Mouse (Mus musculus) cerebellum, postnatal 10 days (tissue): ENCODE measurements around the gene Zdhhc25.

Source experiments
- DNase-seq, 2 experiments: peaks; one replicate each; pipeline ENCODE4 v3.0.0; 2021; ENCODE audit warnings: mixed read lengths in 2 of 2

Gene Zdhhc25

DNA sequence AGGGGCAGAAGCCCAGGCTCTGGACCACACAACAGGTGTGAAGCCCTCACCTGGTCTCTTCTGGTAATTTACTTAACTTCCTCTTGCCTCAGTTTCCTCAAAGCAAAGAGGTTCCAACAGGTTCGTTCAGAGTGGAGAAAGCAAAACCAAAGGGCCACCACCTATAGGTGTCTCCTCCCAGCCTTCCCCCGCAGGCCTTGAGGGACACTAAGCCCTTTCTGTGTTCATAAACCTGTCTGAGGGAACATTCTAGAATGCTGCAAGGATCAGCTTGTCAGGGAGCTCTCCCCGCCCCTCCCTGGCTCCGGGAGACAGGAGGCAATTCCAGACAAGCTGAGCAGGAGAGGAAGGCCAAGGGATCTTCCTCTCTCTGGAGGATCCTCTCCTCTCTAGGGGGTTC lies at the start of gene Zdhhc25:
Gene Zdhhc25, plus strand, starts transcription at position 301 of the 400 bp plus-strand sequence.
- DNase-seq: no peak

DNA sequence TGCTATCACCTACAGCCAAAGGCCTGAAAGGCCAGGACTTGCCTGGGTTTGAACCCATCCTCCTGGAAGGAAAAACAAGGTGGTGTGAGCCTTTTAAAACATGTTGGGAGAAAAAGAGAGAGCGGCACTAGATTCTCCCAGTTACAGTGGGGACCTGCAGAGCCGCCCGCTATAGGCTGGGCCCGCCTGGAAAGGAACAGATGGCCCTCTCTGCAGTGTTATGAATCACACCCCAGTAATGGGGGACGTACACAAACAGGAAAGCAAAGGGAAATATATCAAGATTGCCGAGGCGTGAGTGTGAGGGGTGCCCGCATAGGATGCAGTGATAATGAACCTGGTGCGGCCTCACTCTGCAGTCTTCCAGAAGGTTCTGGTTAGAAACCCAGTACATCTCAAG lies 47.2 kb upstream of the Zdhhc25 start:
- no peak for DNase-seq

DNA sequence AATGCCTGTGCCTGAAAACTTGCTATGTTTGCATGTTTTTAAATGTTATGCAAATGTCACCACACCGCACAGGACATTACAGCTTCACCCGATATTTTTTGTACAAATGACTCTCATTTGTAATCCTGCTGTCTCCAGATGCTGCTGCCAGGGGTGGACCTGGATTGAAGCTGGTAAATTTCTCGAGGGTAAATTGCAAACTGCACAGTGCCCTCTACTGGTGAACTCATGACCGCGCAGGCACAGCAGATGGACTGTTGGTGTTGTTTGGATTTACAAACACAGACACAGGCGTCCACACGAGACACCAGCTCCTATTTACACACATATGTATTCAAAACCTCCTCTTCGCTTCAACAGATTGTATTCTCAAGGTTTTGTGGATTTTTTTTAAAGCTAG lies 44.6 kb upstream of the Zdhhc25 start:
- DNase-seq: peak; percentile 71 to 82

DNA sequence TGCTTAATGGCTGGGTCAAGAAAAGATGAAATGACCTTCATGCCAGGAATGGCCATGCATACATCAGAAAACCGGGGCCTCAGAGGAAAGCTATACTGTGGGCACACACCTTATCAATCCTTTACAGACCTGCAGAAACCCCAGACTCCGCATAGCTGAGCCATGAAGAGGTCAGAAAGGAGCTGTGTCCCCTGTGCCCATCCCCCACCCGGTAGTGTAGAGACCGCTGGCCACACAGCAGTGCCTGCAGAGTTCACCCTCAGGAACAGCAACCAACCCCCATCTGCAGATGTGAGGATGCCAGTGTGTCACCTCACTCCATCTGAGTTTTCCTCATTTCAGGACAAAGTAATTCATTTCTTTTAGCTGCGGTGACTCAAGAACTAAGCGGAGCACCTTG lies 39.5 kb upstream of the Zdhhc25 start:
- DNase-seq: peak; percentile 49 to 52

DNA sequence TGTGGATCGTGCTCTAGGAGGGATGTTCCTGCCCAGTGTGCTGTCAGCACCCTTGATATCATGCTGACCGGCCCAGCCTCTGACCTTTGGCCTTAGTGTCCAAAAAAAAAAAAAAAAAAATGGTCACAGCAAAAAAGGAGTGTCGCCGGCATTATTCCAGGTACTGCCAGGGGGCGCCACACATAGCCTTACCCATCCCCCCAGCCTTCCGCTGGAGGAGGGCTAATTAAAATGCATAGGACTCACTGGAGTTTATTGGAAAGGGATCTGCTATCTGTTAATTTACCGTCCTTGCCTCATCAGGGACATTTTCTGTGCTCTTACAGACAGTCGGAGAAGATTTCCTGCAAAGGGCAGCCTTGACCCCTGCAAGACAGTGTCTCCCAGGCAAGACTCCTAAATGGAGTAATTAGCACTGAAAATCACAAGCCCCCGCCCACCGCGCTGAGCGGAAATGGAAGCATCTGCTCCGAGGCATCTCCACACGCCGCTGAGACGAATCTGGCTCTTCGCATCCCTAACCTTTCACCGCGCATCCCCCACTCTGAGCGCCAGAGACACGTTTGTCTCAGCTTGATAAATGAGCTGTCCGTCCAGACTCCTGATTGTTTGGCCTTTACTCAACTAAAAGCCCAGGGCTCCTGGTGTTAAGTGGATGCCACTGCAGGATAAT lies 38.9 kb upstream of the Zdhhc25 start:
- peak; percentile 78 to 79 for DNase-seq

DNA sequence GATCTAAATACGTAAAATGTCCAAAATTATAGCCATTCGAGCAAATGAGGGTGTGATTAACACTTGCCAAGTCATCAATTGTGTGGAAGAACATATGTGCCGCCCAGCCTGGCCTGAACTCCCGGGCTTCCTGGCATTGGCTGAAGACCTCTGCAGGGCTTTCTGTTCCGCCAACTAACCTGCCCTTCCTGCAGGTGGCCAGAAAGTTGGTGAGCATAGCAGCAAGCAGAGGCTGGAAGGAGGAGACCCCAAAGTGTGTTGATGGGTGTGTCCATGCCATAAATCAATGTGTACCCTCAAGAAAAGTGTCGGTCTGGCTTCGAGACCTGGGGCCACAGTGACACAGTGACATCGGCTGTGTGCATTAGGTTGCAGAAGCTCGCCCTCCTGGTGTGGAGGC lies 34.8 kb upstream of the Zdhhc25 start:
- DNase-seq: peak in 1 of 2 experiments; percentile 60

DNA sequence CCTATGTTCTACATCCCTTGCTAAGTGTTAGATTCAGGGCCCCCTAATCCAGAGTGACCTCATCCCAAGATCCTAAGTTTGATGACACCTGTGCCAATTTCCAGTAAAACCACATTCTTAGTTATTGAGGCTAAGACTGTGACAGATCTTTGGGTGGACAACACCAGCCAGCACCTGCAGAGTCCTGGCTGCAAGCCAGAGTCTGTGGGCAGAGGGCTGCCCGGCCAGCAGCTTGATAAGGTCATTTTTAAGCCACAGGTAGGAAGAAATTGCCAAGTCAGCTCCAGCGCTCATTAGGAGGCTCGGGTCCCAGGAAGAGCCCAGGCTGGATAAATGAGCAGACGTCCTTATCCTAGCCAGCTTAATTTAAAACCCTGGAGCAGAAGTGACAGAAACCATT lies 34.3 kb upstream of the Zdhhc25 start:
- peak; percentile 79 to 81 for DNase-seq

DNA sequence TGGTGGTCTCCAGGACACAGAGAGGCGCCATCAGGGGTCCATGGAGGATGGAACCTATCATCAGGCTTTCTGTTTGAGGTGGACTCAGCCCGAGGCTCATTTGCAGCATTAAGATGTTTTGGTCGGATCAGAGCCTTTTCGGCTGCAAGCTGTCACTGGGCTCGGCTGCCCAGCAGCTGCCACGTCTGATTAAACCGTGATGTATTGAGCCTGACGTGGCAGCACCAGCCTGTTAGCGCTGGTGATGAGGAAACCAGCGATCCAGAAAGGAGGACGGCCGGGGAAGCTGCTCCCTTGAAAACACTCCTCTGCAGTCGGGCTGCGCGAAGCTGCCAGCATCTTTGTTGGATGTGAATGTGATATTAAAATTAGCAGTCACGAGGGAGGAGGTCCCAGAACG lies 29.4 kb upstream of the Zdhhc25 start:
- peak; percentile 80 to 85 for DNase-seq

DNA sequence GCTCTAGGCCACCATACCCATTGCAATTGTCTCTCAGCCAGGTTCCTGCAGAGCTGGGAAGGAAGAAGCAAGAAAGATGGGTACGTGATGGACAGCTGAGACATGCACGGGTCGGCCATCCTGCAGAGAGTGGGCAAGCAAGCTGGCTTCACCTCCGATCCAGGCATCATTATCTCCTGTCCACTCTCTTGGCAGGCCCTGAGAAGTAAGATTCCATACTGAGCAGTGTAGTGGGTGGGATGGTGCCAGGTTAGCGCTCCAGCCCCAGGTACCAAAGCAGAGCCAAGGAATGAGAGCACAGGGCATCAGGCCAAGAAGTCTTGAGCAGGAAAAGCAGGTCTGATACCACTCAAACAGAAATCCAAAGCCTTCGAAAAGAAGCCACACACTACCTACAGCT lies 20.6 kb upstream of the Zdhhc25 start:
- peak; percentile 85 to 90 for DNase-seq

DNA sequence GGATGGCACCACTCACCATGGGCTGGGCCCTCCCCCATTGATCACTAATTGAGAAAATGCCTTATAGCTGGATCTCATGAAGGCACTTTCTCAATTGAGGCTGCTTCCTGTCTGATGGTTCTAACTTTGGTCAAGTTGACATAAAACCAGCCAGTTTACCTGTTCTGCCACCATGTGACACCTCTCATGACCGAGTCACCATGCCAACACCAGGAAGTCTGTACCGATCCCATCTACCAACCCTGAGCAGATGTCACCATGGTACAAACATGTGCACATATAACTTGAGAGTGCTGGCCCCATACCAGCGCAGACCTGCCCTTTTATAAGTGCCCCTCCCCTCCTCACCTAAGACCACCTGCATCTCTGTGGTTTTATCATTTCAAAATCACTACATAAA lies 2.4 kb downstream of the Zdhhc25 start:
- DNase-seq: no peak

DNA sequence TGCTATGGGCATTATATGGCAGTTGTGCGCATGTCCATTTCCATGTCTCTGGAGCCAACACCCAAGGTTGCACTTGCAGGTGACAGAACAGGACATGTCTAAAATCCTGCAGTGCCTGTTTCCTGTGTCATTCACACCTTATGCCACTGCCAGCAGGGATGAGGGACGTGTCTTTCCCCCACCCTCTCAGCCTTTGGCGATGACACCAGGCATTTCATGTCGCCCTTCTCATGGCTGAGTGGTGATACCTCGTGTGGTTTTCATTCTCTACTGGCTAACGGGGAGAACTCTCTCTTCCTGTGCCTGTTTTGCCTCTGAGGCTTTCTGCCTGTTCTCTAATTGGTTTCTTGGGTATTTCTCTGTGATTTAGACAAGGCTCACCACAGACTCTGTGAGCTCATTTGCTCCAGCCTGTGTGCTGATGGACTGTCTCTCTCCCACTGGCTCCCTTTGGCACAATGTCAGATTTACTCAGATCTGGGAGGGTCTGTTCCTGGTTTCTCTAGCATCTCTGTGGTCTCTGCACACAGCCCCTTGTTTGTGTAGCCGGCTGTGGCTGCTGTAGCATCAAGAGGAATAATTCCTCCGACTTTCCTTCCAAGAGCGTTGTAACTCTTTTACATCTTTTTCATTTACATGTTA lies 3.1 kb downstream of the Zdhhc25 start:
- peak; percentile 70 to 72 for DNase-seq

DNA sequence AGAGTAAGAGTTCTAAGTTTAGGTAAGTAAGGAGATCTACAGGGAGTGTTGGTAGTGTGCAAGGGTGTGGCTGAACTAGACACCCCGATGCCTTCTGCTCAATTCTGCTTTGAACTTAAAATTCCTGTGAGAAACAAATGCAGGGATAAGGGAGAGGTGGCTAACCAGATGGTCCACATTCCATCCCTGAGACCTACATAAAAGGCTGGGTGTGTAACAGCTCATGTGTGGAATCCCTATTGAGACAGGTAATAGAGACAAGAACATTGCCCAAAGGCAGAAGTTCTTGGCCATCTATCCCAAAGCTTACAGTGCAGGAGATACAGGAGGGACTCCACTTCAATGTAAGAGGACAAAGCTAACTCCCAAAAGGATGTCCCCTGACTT lies 3.6 kb downstream of the Zdhhc25 start:
- no peak for DNase-seq

DNA sequence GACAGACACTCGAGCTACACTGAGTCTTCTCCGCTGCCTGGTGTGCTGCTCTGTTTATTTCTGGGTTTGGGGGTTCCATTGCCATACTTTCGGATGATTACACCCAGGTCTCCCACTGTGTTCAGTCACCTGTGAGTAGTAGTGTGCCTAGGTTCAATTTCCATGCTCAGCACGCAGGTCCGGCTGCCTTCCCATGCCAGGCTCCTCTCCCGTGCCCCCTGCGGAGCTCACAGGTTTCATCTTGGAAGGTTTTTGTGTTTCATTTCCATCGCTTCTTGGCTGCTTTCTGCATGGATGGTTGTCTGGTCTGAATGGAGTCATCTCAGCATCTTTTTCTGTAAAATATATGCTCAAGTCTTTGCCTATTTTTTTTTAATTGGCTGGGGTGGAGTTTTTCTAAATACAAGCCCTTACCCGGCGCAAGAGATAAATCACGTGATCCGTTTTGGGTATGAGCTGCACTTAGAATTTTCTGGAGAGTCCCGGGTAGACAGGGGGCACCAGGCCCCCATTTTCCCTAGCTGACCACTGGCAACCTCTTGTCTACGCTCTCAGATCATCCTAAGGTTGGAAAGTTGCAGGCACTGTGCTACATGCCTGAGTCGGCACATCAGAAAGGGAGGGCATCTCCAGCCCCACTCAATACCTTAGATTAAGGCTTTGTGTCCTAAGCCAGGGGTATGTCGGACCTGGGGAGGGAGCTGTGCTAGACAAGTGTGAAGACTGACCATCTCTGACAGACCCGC lies 4.7 kb downstream of the Zdhhc25 start:
- DNase-seq: peak; percentile 87 to 93

DNA sequence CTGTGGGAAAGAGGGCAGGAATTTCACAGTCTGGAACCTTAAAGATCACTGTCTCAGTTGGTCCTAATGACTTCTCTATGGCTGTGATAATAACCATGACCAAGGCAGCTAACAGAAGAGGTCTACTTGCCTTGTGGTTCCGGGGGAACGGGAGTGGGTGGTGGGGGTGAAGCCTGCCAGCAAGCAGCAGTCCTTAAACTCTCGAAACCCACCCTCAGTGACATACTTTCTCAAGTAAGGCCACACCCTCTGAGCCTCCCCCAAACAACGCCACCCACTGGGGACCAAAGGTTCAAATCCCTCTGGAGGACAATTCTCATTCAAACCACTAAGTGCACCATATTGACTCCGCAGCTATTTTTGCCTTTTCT lies 5.3 kb downstream of the Zdhhc25 start:
- DNase-seq: no peak

DNA sequence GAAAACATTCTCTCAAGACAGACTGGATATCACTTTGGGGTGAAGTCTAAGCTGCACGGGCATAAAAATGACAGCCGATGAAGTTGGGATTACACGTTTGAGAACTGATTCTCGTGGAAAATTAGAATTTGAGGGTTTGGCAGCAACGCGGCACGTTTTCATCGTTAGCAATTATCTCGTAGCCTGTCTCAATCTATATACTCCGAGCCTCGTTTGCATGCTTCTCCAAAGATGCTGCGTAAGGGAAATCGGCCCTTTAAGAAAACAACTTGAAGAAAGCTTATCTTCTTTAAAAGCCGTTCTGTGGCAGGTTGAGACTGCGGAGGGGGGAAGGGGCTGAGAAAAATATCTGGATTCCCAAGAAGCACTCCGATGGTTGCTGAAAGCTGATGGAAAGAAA lies 17.0 kb downstream of the Zdhhc25 start:
- DNase-seq: no peak

DNA sequence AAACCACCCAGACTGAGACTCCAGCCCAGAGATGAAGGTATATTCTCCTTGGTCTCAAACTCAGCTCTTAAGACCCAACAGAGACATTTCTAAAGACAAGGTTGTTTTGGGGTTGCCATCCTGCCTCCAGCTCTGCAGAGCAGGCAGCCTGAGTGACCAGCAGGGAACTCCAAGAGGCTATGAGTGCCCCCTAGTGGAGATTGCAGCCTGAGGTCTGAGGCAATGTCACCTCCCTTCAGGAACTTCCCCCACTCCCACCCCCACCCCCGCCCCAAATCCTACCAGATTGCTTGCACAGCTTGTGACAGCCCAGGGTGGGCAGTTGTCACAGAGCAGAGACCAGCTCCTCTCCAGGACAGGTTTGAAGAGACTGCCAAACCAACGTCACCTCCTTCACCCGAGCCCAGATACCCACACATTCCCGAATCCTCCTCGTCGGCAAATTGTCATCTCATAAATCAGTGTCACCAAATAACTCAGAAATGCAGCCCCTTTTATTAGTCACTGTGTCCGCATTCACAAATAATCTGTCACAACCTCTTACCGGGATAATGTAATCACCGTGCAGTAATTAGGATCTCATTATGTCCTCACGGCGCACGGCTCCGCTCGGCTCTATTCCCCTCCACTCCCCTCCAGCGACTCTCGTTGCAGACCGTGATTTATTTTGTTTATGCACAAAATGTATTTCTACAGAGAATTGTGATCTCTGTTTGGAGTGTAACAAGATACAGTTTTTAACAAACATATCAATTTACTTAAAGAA lies 18.1 kb downstream of the Zdhhc25 start:
- peak; percentile 93 to 94 for DNase-seq

DNA sequence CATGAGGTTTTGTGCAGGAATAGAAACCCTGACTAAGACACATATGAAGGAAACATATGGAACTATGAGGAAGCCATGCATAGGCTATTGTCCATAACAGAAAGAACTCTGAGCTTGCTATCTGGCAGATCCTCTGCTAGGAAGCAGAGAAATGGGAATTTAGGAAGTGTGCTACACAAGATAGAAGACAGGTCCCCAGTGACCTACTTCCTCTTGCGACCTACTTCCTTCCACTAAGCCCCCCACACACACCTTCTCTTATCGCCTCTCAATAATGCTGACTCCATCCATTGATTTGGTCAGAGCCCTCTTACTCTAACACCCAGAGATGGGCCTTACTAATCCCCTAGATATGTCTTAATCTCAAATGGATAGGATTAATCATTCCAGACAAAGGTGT lies 19.9 kb downstream of the Zdhhc25 start:
- no peak for DNase-seq

DNA sequence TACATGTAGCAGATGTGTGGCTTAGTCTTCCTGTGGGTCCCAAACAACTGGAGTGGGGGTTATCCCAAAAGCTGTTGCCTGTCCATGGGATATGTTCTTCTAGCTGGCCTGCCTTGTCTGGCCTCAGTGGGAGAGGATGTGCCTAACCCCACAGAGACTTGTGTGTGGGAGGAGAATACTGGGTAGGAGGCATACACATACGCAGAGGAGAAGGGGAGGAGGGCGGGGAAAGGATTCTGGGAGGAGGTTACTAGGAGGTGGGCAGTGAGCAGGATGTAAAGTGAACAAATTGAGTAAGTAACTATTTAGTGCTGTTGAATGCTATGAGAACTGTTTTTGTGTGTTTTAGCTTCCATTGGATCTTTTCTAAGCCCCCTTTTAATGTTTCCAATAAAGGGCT lies 23.8 kb downstream of the Zdhhc25 start:
- DNase-seq: no peak

DNA sequence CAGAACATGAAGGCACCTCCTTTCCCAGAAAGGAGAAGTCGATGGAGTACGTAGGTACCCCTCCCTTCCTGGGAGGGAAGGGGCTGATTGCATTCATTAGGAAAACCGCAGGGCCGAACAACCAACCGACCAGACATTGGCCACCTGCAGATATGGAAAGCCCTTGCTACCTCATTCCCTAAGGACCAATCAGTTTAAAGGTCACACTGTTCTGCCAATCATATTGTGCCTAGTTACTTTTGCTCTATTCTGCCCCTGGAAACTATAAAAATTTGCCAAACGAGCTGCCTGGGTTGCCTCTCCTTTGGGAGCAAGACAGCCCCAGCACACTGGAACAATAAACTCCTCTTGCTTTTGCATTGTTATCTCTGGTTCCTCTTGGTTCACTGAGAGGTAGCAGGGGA lies 24.8 kb downstream of the Zdhhc25 start:
- no peak for DNase-seq

DNA sequence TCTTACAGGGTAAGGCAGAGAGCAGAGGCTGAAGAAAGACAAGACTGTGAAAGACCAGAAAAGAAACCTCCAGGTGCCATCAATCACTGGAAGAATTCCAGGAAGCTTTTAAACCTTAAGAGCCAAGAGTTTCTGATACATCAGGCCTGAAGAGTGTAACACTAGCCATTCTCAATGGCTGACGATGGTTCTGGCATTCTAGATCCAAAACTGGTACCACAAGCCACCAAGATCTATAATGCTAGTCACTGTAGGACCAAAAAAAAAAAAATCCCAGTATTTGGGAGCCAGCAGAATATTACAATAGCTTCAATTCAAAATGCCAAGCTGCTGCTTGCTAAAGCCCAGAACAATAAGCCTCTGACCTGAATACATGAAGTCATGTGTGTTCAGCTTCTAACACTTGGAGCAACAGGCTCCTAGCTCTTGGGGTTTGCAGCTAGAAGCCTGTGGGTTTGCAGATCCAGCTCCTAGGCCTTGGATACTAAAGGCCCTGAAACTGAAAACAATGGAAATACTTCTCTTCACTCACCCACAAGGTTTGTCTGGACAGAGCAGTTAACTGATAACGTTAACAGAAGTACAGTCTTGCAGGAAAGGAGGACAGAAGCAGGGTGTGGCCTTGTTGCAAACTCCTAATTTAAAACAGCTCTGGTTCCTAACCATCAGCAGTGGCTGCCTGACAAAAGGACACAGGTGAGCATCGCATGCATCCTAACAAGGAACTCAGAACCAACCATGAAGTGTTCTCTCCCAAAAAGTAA lies 25.4 kb downstream of the Zdhhc25 start:
- no peak for DNase-seq

DNA sequence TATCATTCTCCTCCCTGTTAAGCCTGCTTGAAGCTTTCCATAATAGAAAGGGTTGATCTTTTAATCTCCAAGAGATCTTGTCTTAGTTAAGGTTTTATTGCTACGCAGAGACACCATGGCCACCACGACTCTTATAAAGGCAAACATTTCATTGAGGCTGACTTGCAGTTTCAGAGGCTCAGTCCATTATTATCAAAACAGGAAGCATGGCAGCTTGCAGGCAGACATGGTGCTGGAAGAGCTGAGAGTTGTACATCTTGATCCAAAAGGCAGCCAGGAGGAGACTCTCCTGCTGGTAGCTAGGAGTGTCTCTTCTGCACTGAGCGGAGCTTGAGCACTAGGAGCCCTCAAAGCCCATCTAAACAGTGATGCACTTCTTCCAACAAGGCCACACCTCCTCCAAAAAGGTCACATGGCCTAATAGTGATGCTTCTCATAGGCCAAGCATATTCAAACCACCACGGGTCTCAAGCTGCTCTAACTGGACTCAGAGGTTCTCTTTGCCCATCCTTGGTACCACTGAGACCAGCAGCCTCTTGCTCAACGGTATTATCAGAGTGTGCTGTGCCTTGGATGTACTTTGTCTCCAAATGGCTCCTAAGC lies 26.9 kb downstream of the Zdhhc25 start:
- DNase-seq: no peak

DNA sequence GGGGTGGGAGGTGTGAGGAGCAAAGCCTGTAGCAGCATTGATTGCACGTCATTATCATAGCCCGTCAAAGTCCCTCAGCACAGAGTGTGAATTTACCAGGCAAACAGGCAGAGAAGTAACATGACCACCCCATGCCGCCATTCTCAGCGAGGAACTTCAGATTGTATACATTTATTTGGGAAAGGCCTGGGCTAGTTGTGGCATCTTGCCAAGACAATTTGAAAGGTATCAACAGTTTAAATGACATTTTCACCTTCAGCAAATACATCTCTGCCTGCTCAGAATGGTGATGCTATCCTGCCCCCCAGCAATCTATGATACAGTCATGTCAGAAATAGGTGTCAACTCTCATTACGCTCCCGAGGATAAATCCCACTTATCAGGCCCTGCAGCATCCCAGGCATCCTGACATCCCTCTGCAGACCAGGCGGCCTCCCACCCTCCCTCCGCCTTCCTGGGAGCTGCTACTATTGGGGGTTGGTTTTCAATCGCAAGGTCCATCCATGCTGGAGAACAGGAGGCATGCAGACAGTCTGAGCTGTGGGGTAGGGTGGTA lies 28.8 kb downstream of the Zdhhc25 start:
- DNase-seq: no peak
